Mouse (Mus musculus) heart, embryonic 16.5 days (tissue): ENCODE data around the gene Gse1. TPM values are rescaled to one million over a fixed set of nuclear protein-coding genes. Genes with fewer than 3 reads are reported as not detected.

ENCODE experiments used
- ATAC-seq: fragments of 200-750 bp; cut with Nextera tagmentation; replicated peaks from 2 replicates; pipeline ENCODE4 v1.8.0; 2017; ENCODE audit warnings: moderate number of reproducible peaks; ENCODE audit not compliant: insufficient read depth, low FRiP score; ENCODE audit errors: extremely low read depth
- H3K27ac ChIP-seq: fragments of 300-500 bp; sonication (generic); 2 replicates; pipeline ENCODE4 v1.5.1; 2014; ENCODE audit warnings: mild to moderate bottlenecking, low read length, control low read depth, moderate library complexity
- H3K27me3 ChIP-seq: fragments of 300-500 bp; sonication (generic); 2 replicates; pipeline ENCODE4 v1.6.1; 2014; ENCODE audit warnings: low read length, mixed read lengths; ENCODE audit not compliant: control insufficient read depth, insufficient read depth
- H3K36me3 ChIP-seq: fragments of 300-500 bp; sonication (generic); 2 replicates; pipeline ENCODE4 v1.6.1; 2014; ENCODE audit not compliant: control insufficient read depth, insufficient read depth
- H3K4me1 ChIP-seq: fragments of 300-500 bp; sonication (generic); 2 replicates; pipeline ENCODE4 v1.6.1; 2014; ENCODE audit warnings: low read length, mixed read lengths; ENCODE audit not compliant: control insufficient read depth, insufficient read depth
- H3K4me2 ChIP-seq: fragments of 300-500 bp; sonication (generic); 2 replicates; pipeline ENCODE4 v1.6.1; 2014; ENCODE audit warnings: low read depth, mild to moderate bottlenecking, control low read depth, low read length
- H3K4me3 ChIP-seq: fragments of 300-500 bp; sonication (generic); 2 replicates; pipeline ENCODE4 v1.5.1; 2014; ENCODE audit warnings: mild to moderate bottlenecking, control low read depth, low read length
- H3K9ac ChIP-seq: fragments of 300-500 bp; sonication (generic); 2 replicates; pipeline ENCODE4 v1.6.1; 2014; ENCODE audit warnings: low read length, control low read depth
- H3K9me3 ChIP-seq: fragments of 300-500 bp; sonication (generic); replicated peaks from 2 replicates; pipeline ENCODE4 v1.6.1; 2016; ENCODE audit warnings: low read length; ENCODE audit not compliant: control insufficient read depth
- WGBS: fragments of 180-500 bp; shearing (Covaris S2); extraction: QIAGEN DNeasy Blood & Tissue Kit; methylation state at CpG from one replicate; pipeline ENCODE4 v1.1.7; 2014; 5-methylcytosine and 5-hydroxymethylcytosine counted together
- polyA plus RNA-seq: library from polyadenylated mRNA; unstranded; fragments of >200 nt; fragmentation: Nextera tagmentation; extraction: Ambion mirVana; gene quantifications from 2 replicates; pipeline ENCODE4 v1.2.1, GENCODE M21; 2015

Gene Gse1
- polyA plus RNA-seq, 1 experiment from 2014 or later = 7.7 TPM

DNA sequence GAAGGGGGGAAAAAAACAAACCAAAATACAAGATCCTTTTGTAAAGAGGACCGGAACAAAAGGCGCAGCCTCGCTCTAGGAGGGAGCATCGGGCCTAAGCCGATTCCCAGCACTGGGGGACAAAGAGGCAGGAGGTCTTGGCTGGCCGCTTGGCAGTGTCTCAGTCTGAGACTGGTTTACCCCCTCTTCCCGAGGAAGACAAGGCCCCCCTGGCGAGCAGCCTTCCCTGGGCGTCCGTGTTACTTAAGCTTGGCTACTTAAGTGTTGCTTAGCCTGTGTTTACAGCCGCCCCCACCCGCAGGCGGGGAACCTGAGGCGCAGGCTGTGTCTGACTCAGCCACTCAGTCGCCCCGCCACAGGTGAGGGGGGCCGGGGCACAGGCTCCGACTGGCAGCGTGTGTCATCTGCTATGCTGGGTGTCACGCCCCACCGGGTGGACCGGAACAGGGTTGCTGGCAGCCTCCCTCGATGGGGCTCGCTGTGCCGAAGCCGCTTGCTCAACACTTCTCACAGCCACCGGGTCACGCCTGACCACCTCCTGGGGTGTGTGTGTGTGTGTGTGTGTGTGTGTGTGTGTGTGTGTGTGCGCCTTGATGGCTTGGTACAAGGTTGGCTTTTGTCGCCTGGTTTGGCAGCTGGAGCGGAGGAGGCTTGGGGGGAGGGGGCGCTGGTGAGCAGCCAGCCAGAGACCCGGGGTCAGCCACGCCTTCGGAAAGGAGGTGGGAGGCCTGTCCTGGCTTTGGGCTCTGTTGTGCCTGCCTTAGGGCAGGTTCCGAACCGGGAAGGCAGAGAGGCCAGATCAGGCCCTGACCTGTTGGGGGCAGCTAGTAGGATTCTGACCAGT lies 310.4 kb downstream of the Gse1 start:
- Histone ChIP-seq H3K4me2 (peak overlapping the region; percentile 98), H3K9ac (peak overlapping the region; percentile 76), H3K9me3 (no peaks in the 10 kb centered on the region), H3K27ac (peak overlapping the region; percentile 99), H3K4me3 (peak overlapping the region; percentile 74), H3K27me3 (no peaks in the 10 kb centered on the region), H3K4me1 (peaks cover 68% of the 10 kb centered on the region), H3K36me3 (no peaks in the 10 kb centered on the region)
- ATAC-seq = 0 out of 2 replicates have a peak, but pooled peaks have one; percentile 5
- 2% methylated on average over 37 of the region's 37 CpGs for WGBS

GRCm38 (mm10) chr8:120539381-120539774 lies 311.1 kb downstream of the Gse1 start:
- Histone ChIP-seq H3K27ac (peak overlapping the region; percentile 99), H3K9me3 (no peaks in the 10 kb centered on the region), H3K9ac (peak overlapping the region; percentile 76), H3K4me1 (peaks cover 68% of the 10 kb centered on the region), H3K36me3 (no peaks in the 10 kb centered on the region), H3K4me2 (peak overlapping the region; percentile 98), H3K27me3 (no peaks in the 10 kb centered on the region), H3K4me3 (peak overlapping the region; percentile 74)
- no peak for ATAC-seq
- WGBS = 41% methylated on average over 6 of the region's 6 CpGs

DNA sequence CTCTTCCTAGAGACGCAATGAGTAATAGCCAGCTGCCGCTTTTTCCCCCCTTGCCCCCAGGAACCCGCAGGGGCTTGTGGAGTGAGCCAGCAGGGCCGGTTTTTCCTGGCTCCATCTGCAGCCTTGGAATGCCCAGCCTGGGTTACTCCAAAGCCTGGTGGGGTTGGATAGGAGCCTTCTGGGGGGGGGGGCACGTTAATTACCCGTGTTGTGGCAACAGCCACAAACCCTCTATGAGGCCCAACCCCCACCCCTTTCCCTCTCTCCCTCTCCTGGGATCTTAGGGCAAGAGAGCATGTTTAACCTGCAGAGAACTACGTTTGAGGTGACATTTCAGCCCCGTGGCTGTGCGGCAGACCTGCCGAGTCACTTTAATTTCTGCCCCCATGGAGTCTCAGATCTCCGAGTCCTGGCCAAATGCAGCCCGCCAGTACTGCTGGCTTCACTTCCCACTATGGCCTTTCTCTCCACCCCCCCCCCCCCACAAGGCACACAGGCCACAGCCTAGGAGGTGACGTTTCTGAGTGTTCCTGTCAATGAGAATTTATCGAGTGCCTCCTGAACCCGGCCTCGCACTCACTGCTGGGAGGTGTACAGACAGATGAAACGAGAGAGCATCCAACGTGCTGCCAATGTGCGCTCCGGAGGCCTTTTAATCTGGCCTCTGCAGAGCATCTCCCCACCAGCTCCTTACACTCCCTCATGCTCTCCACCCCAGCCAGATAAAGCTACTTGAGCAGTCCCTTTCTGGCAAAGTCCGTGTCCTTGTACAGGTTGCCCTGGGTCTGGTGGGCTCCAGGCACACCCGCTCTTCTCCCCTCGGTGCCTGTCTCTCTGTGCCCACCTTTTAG lies 311.7 kb downstream of the Gse1 start:
- H3K9me3 ChIP-seq = no peaks in the 10 kb centered on the region
- peak overlapping the region; percentile 98 for H3K4me2 ChIP-seq
- peak overlapping the region; percentile 74 for H3K4me3 ChIP-seq
- H3K27ac ChIP-seq = peak overlapping the region; percentile 99
- ATAC-seq = no peak
- H3K4me1 ChIP-seq = peaks cover 62% of the 10 kb centered on the region
- H3K27me3 ChIP-seq = no peaks in the 10 kb centered on the region
- H3K36me3 ChIP-seq = no peaks in the 10 kb centered on the region
- H3K9ac ChIP-seq = peak overlapping the region; percentile 76
- 26% methylated on average over 23 of the region's 23 CpGs for WGBS

- Histone ChIP-seq H3K4me3 (no peak overlapping the region), H3K4me2 (peak overlapping the region; percentile 34; the same call in 1 of the 2 replicates), H3K9me3 (no peaks in the 10 kb centered on the region), H3K36me3 (no peaks in the 10 kb centered on the region), H3K9ac (peak overlapping the region; percentile 45), H3K27me3 (no peaks in the 10 kb centered on the region), H3K27ac (peak overlapping the region; percentile 90), H3K4me1 (peaks cover 76% of the 10 kb centered on the region)
- no peak for ATAC-seq
- WGBS = 34% methylated on average over 13 of the region's 13 CpGs
Measured at GRCm38 (mm10) chr8:120542995-120543394, 314.7 kb downstream of the Gse1 start.

- Histone ChIP-seq H3K27ac (peak overlapping the region; percentile 90), H3K9me3 (no peaks in the 10 kb centered on the region), H3K4me3 (0 out of 2 replicates have a peak overlapping the region, but pooled peaks have one; percentile 6), H3K36me3 (no peaks in the 10 kb centered on the region), H3K4me1 (peaks cover 78% of the 10 kb centered on the region), H3K27me3 (no peaks in the 10 kb centered on the region), H3K4me2 (peak overlapping the region; percentile 34), H3K9ac (peak overlapping the region; percentile 45)
- no peak for ATAC-seq
- 34% methylated on average over 8 of the region's 8 CpGs for WGBS
Measured at GRCm38 (mm10) chr8:120543416-120544055, 315.3 kb downstream of the Gse1 start.

DNA sequence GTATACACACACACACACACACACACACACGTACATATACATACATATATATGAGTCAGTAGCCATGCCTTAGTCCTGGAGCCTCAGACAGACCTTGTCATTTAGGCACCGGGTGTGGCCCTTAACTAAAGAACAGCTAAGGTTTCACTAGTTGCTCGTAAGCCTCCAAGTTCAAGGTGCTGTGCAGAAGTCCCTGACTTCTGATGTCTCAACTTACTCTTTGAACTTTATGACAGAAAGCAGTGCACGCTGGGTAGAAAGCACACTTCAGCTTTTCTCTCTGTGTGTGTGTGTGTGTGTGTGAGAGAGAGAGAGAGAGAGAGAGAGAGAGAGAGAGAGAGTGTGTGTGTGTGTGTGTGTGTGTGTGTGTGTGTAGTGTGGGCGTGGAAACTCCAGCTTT lies 315.9 kb downstream of the Gse1 start:
- 0 out of 2 replicates have a peak overlapping the region, but pooled peaks have one; percentile 34 for H3K4me2 ChIP-seq
- H3K4me1 ChIP-seq = peaks cover 78% of the 10 kb centered on the region
- 77% methylated on average over 5 of the region's 5 CpGs for WGBS
- H3K27ac ChIP-seq = peak overlapping the region; percentile 90
- no peaks in the 10 kb centered on the region for H3K9me3 ChIP-seq
- no peaks in the 10 kb centered on the region for H3K36me3 ChIP-seq
- H3K27me3 ChIP-seq = no peaks in the 10 kb centered on the region
- no peak overlapping the region for H3K4me3 ChIP-seq
- ATAC-seq = no peak
- H3K9ac ChIP-seq = no peak overlapping the region

DNA sequence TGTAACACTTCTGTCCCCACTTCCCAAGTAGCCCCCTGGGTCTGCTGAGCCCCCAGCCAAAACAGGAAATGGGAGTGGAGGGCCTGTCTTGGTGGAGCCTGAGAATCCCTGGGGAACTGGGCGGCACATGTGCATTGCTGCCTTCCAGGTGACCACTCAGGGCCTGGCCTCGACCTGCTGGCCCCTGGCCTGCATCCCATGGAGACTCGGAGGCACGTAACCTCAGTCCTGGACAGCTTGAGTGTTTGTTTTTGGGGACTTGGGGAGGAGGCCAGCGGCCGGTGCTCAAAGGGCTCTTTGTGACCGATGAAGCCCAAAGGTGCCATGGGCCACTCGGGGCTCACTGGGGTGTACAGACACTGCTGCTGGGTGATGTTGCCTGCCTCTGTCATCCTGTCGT lies 319.3 kb downstream of the Gse1 start:
- no peaks in the 10 kb centered on the region for H3K27me3 ChIP-seq
- H3K4me1 ChIP-seq = peaks cover 83% of the 10 kb centered on the region
- H3K9ac ChIP-seq = no peak overlapping the region
- H3K36me3 ChIP-seq = no peaks in the 10 kb centered on the region
- H3K4me2 ChIP-seq = no peak overlapping the region
- no peaks in the 10 kb centered on the region for H3K9me3 ChIP-seq
- no peak for ATAC-seq
- WGBS = 58% methylated on average over 9 of the region's 9 CpGs
- no peak overlapping the region for H3K27ac ChIP-seq
- H3K4me3 ChIP-seq = no peak overlapping the region

DNA sequence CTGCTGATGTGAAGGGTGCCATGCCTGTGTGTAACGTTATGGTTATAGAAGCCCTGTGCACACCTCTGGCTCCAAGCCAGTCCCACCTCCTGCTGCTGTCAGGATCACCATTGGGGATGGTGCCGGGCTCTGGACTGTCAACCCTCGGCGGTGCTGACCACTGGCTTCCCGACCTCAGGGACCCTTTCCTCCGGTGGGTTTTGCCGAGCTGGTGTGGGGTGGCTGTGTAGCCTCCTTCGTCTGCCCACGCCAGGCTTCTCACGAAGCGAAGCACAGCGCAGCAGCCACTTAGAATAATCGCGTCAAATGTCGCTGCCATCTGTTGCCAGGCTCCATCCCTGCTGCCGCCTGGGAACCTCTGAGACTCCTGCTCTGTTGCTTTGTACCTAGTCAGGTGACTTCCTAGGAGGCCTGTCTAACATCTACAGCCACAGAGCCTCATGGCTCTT lies 320.1 kb downstream of the Gse1 start:
- peaks cover 82% of the 10 kb centered on the region for H3K4me1 ChIP-seq
- peak overlapping the region; percentile 47; the same call in 1 of the 2 replicates for H3K27ac ChIP-seq
- H3K4me2 ChIP-seq = peak overlapping the region; percentile 42
- no peaks in the 10 kb centered on the region for H3K36me3 ChIP-seq
- WGBS = 37% methylated on average over 16 of the region's 16 CpGs
- no peak overlapping the region for H3K4me3 ChIP-seq
- peak overlapping the region; percentile 31 for H3K9ac ChIP-seq
- H3K27me3 ChIP-seq = no peaks in the 10 kb centered on the region
- H3K9me3 ChIP-seq = no peaks in the 10 kb centered on the region
- ATAC-seq = no peak
